Mouse (Mus musculus) megakaryocyte, embryonic 14.5 days (primary cell): ENCODE data around the gene Mcm5. TPM values are rescaled to one million over a fixed set of nuclear protein-coding genes. Genes with fewer than 3 reads are reported as not detected.

Experiments
- H3K27me3 ChIP-seq: replicated peaks from 2 replicates; pipeline ENCODE3; 2012; ENCODE audit warnings: inconsistent platforms
- H3K36me3 ChIP-seq: replicated peaks from 2 replicates; pipeline ENCODE3; 2012; ENCODE audit warnings: low read length, inconsistent platforms, mixed read lengths
- H3K4me1 ChIP-seq: 2 replicates; pipeline ENCODE4 v1.6.1; 2012; ENCODE audit warnings: inconsistent platforms
- H3K4me3 ChIP-seq: replicated peaks from 2 replicates; pipeline ENCODE3; 2012; ENCODE audit warnings: moderate library complexity, mild to moderate bottlenecking, inconsistent platforms
- H3K9me3 ChIP-seq: 2 replicates; pipeline ENCODE4 v1.6.1; 2012; ENCODE audit warnings: inconsistent platforms
- FLI1 ChIP-seq: IDR thresholded peaks from 2 replicates; pipeline ENCODE4 v1.6.1; 2012; ENCODE audit warnings: low read length, inconsistent platforms, mixed read lengths
- GATA1 ChIP-seq: IDR thresholded peaks from 3 replicates; pipeline ENCODE4 v1.6.1; 2012; ENCODE audit warnings: mixed read lengths, low read length, inconsistent platforms, borderline replicate concordance
- polyA plus RNA-seq: library from polyadenylated mRNA; stranded (reverse); fragments of >175 nt; gene quantifications from 2 replicates; pipeline ENCODE4 v1.2.3, GENCODE M21; 2012; ENCODE audit warnings: low replicate concordance; ENCODE audit not compliant: insufficient read depth

The Mcm5 gene
- polyA plus RNA-seq = 10.9 and 16.7 TPM in 2 replicates

DNA sequence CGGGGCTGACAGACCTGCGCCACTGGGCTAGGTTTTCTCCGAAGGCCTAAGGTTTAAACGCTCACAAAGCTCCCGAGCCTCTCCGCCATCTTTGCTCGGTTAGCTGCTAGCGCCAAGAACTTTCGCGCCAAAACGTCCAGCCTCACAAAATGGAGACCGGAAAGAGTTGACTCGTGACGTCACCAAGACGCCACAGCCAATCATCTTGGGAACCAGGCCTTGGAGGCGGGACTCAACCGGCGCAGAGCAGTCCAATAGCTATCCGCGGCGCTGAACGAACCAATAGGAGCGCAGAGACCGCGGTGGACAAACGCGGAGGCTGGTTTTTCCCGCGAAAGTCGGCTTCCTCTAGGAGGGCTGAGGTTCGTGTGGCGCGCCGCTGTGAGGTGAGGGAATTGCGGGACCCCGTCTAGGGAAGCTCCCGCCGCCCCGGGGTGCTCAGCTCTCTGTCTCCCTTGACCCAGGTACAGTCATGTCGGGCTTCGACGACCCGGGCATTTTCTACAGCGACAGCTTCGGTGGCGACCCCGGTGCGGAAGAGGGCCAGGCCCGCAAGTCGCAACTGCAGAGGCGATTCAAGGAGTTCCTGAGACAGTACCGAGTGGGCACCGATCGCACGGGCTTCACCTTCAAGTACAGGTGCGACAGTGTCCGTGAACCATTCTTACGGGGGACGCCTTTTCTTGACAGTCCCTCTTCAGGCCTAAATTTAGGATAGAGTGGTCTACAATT, at the start of gene Mcm5:
Mcm5 (plus strand) TSS at position 334 of the 732 bp plus-strand sequence.
- Histone ChIP-seq H3K4me1 (peaks cover 40% of the 10 kb centered on the region), H3K36me3 (peaks cover 34% of the 10 kb centered on the region), H3K9me3 (no peaks in the 10 kb centered on the region), H3K27me3 (peaks cover 6% of the 10 kb centered on the region), H3K4me3 (peak within 1 kb of the TSS; percentile 95)
- peak; percentile 88; the same call in 1 of the 2 replicates for TF ChIP-seq FLI1
- no peak for TF ChIP-seq GATA1

DNA sequence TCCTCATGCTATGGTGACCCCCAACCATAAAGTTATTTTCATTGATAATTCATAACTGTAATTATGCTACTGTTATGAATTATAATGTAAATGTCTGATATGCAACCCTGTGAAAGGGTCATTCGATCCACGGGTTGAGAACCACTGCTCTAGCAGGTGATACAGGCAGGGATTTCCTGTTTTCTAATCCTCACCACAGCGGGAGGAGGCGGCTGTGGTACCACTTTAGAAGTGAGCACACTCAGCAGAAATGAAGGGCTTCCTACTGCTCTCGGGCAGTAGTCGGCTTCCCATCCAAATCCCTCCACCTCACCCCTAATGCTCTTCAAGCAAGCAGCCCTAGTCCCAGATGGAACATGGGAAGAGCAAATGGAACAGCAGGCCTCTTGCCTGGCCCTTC, 49.3 kb upstream of the Mcm5 start:
- TF ChIP-seq FLI1 = no peak
- no peak for TF ChIP-seq GATA1

DNA sequence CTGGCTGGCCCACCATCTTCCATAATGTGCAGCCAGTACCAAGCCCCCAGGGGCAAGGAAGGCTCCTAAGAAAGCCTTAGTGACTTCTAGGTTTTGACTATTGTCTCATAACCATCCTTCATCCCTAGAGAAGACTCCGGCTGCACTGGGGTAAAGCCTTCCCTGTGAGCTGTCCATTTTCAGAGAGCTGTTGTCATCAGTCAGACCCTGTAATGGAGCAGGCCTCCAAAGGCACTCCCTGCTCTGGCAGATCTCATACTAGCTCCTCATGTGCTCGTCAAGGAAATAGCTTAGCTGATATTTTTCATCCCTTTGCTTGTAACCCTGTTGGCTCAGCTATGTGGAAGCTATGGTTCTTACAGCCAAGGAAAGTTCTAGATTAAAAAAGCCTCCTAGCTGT, 48.6 kb upstream of the Mcm5 start:
- no peak overlapping the region for H3K4me3 ChIP-seq
- peaks cover 93% of the 10 kb centered on the region for H3K36me3 ChIP-seq
- peaks cover 66% of the 10 kb centered on the region for H3K4me1 ChIP-seq
- no peaks in the 10 kb centered on the region for H3K27me3 ChIP-seq
- TF ChIP-seq GATA1 = no peak
- no peak for TF ChIP-seq FLI1
- no peaks in the 10 kb centered on the region for H3K9me3 ChIP-seq

More for the DNA sequence above, 49.3 kb upstream of the Mcm5 start:
- H3K27me3 ChIP-seq = no peaks in the 10 kb centered on the region
- H3K4me3 ChIP-seq = no peak overlapping the region
- peaks cover 92% of the 10 kb centered on the region for H3K36me3 ChIP-seq
- H3K4me1 ChIP-seq = peaks cover 72% of the 10 kb centered on the region
- H3K9me3 ChIP-seq = no peaks in the 10 kb centered on the region

DNA sequence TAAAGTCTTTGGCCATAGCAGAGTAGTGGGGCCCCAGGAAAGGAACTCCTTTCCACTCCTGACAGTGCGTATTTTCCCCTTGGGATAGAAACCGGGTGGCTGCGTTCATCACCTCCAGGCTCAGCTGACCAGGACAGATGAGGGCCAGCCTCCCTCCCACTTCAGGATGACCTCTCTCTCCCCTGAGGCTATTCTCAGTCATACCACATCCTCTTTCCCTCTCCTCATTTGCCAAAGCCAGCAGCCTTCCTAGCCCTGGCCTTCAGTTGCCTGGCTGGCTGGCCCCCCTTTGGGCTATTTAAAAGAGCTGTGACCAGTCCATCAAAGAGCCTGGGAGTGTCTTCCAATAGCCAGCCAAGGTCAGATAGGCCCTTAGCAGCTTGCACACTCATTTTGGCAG, 46.1 kb upstream of the Mcm5 start:
- H3K4me1 ChIP-seq = peaks cover 72% of the 10 kb centered on the region
- H3K9me3 ChIP-seq = no peaks in the 10 kb centered on the region
- peaks cover 92% of the 10 kb centered on the region for H3K36me3 ChIP-seq
- no peaks in the 10 kb centered on the region for H3K27me3 ChIP-seq
- TF ChIP-seq GATA1 = no peak
- no peak for TF ChIP-seq FLI1
- H3K4me3 ChIP-seq = peak overlapping the region; percentile 70

DNA sequence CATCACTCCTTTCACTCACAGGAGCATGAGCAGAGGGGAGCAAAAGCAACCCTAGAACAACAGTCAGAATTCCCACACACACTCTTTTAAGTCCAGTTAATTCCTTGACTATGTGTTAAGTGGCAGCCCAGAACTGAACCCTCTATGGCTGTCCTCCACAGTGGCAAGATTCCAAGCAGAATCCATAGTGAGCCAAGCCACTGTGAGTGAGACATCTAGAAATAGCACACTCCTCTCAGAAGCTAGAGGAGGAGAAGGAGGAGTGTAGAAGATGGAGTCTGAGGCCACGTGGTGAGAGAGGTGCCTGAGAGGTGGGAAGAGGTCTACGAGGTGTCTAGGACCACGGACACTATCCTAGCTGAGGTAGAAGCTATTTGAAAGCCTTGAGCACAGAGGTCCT, 44.6 kb upstream of the Mcm5 start:
- TF ChIP-seq GATA1 (no peak), FLI1 (no peak)
- Histone ChIP-seq H3K27me3 (no peaks in the 10 kb centered on the region), H3K36me3 (peaks cover 85% of the 10 kb centered on the region)

DNA sequence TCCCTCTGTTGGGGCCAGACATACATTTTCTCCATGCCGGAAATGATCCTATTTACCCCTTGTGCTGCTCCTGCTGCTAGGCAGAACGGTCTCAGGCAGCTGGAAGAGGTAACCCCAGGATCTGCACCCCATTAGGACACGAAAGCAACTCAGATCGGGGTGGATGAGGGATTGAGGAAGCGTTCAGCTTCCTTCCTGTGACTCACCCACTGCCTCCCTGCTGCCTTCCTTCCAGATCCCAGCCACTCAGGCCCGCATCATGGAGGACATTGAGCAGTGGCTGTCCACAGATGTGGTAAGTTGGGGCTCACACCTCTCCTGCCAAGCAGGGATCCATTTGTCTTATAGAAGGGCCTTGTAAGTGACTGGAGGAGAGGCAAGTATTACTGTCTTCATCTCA, 42.1 kb upstream of the Mcm5 start:
- H3K27me3 ChIP-seq = no peaks in the 10 kb centered on the region
- no peak for TF ChIP-seq GATA1
- no peak for TF ChIP-seq FLI1
- H3K9me3 ChIP-seq = no peaks in the 10 kb centered on the region
- peaks cover 62% of the 10 kb centered on the region for H3K4me1 ChIP-seq
- peaks cover 70% of the 10 kb centered on the region for H3K36me3 ChIP-seq
- H3K4me3 ChIP-seq = peak overlapping the region; percentile 15

More for the DNA sequence above, 44.6 kb upstream of the Mcm5 start:
- Histone ChIP-seq H3K4me3 (no peak overlapping the region), H3K4me1 (peaks cover 69% of the 10 kb centered on the region), H3K9me3 (no peaks in the 10 kb centered on the region)

DNA sequence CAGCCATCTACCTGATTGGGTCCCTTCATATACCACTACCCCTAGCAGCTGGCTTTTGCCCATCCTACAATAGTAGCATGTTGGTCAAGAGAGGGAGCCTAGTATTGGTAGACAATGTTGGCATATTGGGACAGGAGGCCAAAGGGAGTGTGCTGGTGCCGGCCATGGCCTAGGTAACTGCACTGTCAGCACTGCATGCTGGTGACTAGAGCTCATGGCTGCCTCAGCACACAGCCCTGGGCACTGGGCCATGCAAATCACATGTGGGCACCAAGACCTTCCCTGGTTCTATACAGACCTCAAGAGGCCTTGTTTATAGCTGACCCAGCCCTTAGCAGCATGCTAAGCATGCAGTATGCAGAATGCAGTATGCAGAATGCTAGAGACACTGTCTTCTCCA, 39.1 kb upstream of the Mcm5 start:
- peaks cover 45% of the 10 kb centered on the region for H3K36me3 ChIP-seq
- H3K4me1 ChIP-seq = peaks cover 43% of the 10 kb centered on the region
- H3K27me3 ChIP-seq = peaks cover 3% of the 10 kb centered on the region
- TF ChIP-seq FLI1 (no peak), GATA1 (no peak)
- H3K9me3 ChIP-seq = no peaks in the 10 kb centered on the region
- H3K4me3 ChIP-seq = peak overlapping the region; percentile 20

DNA sequence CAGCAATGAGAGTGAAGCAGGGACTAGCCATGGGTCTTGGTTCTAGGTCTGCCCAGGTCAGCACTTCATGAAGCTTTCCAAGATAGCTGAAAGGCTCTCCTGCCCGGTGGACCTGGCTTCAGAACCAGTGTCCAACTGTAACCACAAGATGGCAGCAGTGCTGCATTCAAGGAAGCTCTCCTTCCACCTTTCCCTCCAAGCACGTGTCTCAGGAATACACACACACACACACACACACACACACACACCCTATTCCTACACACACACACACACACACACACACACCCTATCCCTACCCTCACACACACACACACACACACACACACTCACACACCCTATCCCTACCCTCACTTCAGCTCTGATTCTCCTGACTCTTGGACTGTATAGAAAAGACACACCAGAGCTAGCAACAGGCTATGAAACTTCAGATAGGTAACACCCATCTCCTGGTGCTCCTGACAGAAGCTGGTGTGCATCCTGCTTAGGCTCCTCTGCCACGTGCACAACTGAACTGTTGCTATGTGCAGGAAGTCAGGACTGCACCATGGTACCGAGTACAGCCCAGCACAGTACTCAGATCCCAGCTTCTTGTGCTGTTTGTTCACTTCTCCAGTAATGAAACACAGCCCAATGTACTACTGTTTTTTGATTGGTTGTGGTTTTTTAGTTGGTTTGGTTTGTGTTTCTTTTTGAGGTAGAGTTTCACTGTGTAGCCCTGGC, 37.6 kb upstream of the Mcm5 start:
- TF ChIP-seq FLI1 (no peak), GATA1 (no peak)

DNA sequence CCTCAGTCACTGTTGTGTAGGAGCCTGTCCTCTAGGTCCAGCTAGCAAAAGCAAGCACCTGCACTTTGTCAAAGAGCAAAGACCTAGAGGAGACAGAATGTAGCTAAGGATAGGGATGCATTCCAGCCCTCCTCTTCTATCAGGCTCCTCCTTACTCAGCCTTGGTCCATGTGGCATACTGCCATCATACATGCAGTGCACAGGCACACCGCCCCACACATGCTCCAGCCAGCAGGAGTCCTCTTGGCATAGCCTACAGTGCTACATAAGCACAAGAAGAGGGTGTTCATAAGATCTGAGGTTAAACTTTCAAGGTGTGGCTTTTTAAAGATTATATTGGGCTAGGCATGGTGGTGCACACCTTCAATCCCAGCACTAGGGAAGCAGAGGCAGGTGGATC, 34.5 kb upstream of the Mcm5 start:
- no peaks in the 10 kb centered on the region for H3K9me3 ChIP-seq
- H3K27me3 ChIP-seq = peaks cover 3% of the 10 kb centered on the region
- peaks cover 26% of the 10 kb centered on the region for H3K4me1 ChIP-seq
- peaks cover 9% of the 10 kb centered on the region for H3K36me3 ChIP-seq
- H3K4me3 ChIP-seq = no peak overlapping the region
- no peak for TF ChIP-seq FLI1
- no peak for TF ChIP-seq GATA1

More for the DNA sequence above, 37.6 kb upstream of the Mcm5 start:
- peak overlapping the region; percentile 50 for H3K4me3 ChIP-seq
- peaks cover 37% of the 10 kb centered on the region for H3K4me1 ChIP-seq
- peaks cover 3% of the 10 kb centered on the region for H3K27me3 ChIP-seq
- peaks cover 31% of the 10 kb centered on the region for H3K36me3 ChIP-seq
- no peaks in the 10 kb centered on the region for H3K9me3 ChIP-seq

DNA sequence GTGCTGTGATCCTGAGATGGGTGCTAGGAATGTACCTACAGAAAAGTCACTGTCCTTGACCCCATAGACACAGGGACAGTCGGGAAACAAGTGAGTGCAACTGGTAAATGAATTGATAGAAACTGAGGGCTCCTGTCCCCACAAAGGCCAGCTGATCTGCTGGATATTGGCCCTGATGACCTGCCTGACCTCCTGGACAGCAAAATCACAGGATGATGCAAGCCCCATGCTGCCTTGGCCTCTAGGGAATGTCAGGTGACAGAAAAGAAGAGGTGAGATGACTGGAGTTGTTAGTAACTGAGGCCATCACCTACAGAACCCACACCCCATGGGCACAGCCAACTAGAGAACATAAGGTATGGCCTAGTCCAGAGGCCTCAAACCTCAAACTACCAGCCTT, 31.2 kb upstream of the Mcm5 start:
- Histone ChIP-seq H3K36me3 (no peaks in the 10 kb centered on the region), H3K4me3 (no peak overlapping the region), H3K4me1 (peaks cover 22% of the 10 kb centered on the region), H3K27me3 (peaks cover 11% of the 10 kb centered on the region), H3K9me3 (no peaks in the 10 kb centered on the region)
- TF ChIP-seq GATA1 = no peak
- TF ChIP-seq FLI1 = no peak
